Mouse (Mus musculus) stomach, postnatal 0 days (tissue): Measurements from ENCODE around the gene Sds. TPM values are rescaled to one million over a fixed set of nuclear protein-coding genes. Genes with fewer than 3 reads are reported as not detected.

Experiments
- ATAC-seq: fragments of 200-750 bp; cut with Nextera tagmentation; 2 replicates; pipeline ENCODE4 v1.8.0; 2017; ENCODE audit not compliant: low FRiP score, low TSS enrichment
- DNase-seq: peaks from one replicate; pipeline ENCODE4 v3.0.0-alpha.2; 2016; ENCODE audit warnings: low spot score
- H3K27ac ChIP-seq: fragments of 300-500 bp; sonication (generic); replicated peaks from 2 replicates; pipeline ENCODE4 v1.5.1; 2014; ENCODE audit warnings: mild to moderate bottlenecking, control low read depth
- H3K27me3 ChIP-seq: fragments of 300-500 bp; sonication (generic); 2 replicates; pipeline ENCODE4 v1.6.1; 2014; ENCODE audit warnings: low read length; ENCODE audit not compliant: control insufficient read depth, insufficient read depth
- H3K36me3 ChIP-seq: fragments of 300-500 bp; sonication (generic); 2 replicates; pipeline ENCODE4 v1.6.1; 2014; ENCODE audit warnings: low read length, mixed read lengths; ENCODE audit not compliant: control insufficient read depth, insufficient read depth
- H3K4me1 ChIP-seq: fragments of 300-500 bp; sonication (generic); replicated peaks from 2 replicates; pipeline ENCODE4 v1.6.1; 2014; ENCODE audit warnings: antibody characterized with exemption; ENCODE audit not compliant: control insufficient read depth, insufficient read depth
- H3K4me2 ChIP-seq: fragments of 300-500 bp; sonication (generic); replicated peaks from 2 replicates; pipeline ENCODE4 v1.6.1; 2014; ENCODE audit warnings: low read depth, mild to moderate bottlenecking, control low read depth, moderate library complexity
- H3K4me3 ChIP-seq: fragments of 300-500 bp; sonication (generic); 2 replicates; pipeline ENCODE4 v1.5.1; 2014; ENCODE audit warnings: low read depth, low read length, control low read depth
- H3K9ac ChIP-seq: fragments of 300-500 bp; sonication (generic); 2 replicates; pipeline ENCODE4 v1.6.1; 2014; ENCODE audit warnings: mild to moderate bottlenecking, low read length, control low read depth, mixed read lengths
- H3K9me3 ChIP-seq: fragments of 300-500 bp; sonication (generic); 2 replicates; pipeline ENCODE4 v1.6.1; 2016; ENCODE audit warnings: low read length; ENCODE audit not compliant: control insufficient read depth
- CTCF ChIP-seq: IDR thresholded peaks from 2 replicates; pipeline ENCODE4 v1.5.1; 2016; ENCODE audit warnings: antibody characterized with exemption, low read depth, mild to moderate bottlenecking, moderate library complexity
- EP300 ChIP-seq: optimal IDR thresholded peaks from 2 replicates; pipeline ENCODE3; 2016; ENCODE audit warnings: antibody characterized with exemption
- WGBS: fragments of 180-500 bp; shearing (Covaris S2); extraction: QIAGEN DNeasy Blood & Tissue Kit; methylation state at CpG from one replicate; pipeline ENCODE4 v1.1.7; 2014; 5-methylcytosine and 5-hydroxymethylcytosine counted together
- polyA plus RNA-seq: library from polyadenylated mRNA; unstranded; fragments of >200 nt; fragmentation: Nextera tagmentation; extraction: Ambion mirVana; gene quantifications from 2 replicates; pipeline ENCODE4 v1.2.1, GENCODE M21; 2015

Gene Sds
- polyA plus RNA-seq, 1 experiment from 2014 or later: not detected

DNA sequence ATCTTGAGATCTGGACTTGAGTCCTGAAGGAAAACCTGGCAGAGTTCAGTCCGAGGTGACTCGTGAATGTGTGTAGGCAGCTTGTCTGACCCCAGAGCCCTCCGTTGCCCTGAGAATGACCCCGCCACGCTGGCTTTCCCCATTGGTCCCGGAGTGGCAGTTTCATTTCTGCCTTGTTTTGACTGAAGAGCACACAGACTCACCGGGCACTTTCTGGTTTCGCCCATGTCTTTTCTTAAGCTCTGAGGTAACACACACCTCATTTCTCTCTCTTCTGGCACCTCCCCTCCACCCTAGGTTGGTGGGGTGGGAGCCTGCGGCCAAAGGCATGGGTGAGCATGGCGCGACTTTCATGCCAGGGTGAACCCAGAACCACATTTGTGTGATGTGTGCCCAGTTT lies 50.0 kb downstream of the Sds start:
- no peak overlapping the region for H3K4me2 ChIP-seq
- no peaks in the 10 kb centered on the region for H3K4me1 ChIP-seq
- H3K36me3 ChIP-seq: peaks cover 2% of the 10 kb centered on the region; the same call in 1 of the 2 replicates
- no peak overlapping the region for H3K9ac ChIP-seq
- no peak overlapping the region for H3K4me3 ChIP-seq
- no peak overlapping the region for H3K27ac ChIP-seq
- TF ChIP-seq EP300 (no peak), CTCF (no peak)
- 62% methylated on average over 11 of the region's 11 CpGs for WGBS
- no peaks in the 10 kb centered on the region for H3K9me3 ChIP-seq
- DNase-seq: no peak
- ATAC-seq: no peak
- no peaks in the 10 kb centered on the region for H3K27me3 ChIP-seq

GRCm38 (mm10) chr5:120527296-120527964 lies 51.1 kb downstream of the Sds start:
- Histone ChIP-seq H3K4me3 (no peak overlapping the region), H3K27me3 (no peaks in the 10 kb centered on the region), H3K36me3 (0 out of 2 replicates have a peak, but pooled peaks cover 2% of the 10 kb centered on the region), H3K4me1 (no peaks in the 10 kb centered on the region), H3K27ac (no peak overlapping the region), H3K4me2 (no peak overlapping the region), H3K9me3 (no peaks in the 10 kb centered on the region), H3K9ac (no peak overlapping the region)
- ATAC-seq (no peak), DNase-seq (no peak)
- TF ChIP-seq EP300: no peak
- TF ChIP-seq CTCF: no peak
- 91% methylated on average over 16 of the region's 20 CpGs for WGBS

- Histone ChIP-seq H3K4me3 (no peak overlapping the region), H3K4me1 (no peaks in the 10 kb centered on the region), H3K27me3 (no peaks in the 10 kb centered on the region), H3K36me3 (no peaks in the 10 kb centered on the region), H3K4me2 (no peak overlapping the region), H3K9me3 (no peaks in the 10 kb centered on the region), H3K27ac (no peak overlapping the region), H3K9ac (no peak overlapping the region)
- 69% methylated on average over 8 of the region's 8 CpGs for WGBS
- TF ChIP-seq EP300: no peak
- TF ChIP-seq CTCF: no peak
- no peak for DNase-seq
- no peak for ATAC-seq
These were observed 55.3 kb downstream of the Sds start for GRCm38 (mm10) chr5:120531631-120532030.

Other genes starting within 250 kb of the Sds start
- 0.16 and 0.18 TPM in 2 replicates for gene Lhx5, start 44.8 kb upstream of the Sds start, polyA plus RNA-seq
- gene Sdsl, start 3.7 kb upstream of the Sds start, polyA plus RNA-seq: 16.2 and 16.8 TPM in 2 replicates
- 42.6 and 45.9 TPM in 2 replicates for gene Plbd2, start 27.1 kb downstream of the Sds start, polyA plus RNA-seq
- 4.9 and 5.2 TPM in 2 replicates for gene Slc8b1, start 34.6 kb downstream of the Sds start, polyA plus RNA-seq
- gene Tpcn1, start 112.1 kb downstream of the Sds start, polyA plus RNA-seq: 12.7 and 13.9 TPM in 2 replicates
- 0.25 and 0.36 TPM in 2 replicates for gene Iqcd, start 112.5 kb downstream of the Sds start, polyA plus RNA-seq
- 12.1 TPM in 2 replicates for gene Rita1, start 136.1 kb downstream of the Sds start, polyA plus RNA-seq
- gene Ddx54, start 136.2 kb downstream of the Sds start, polyA plus RNA-seq: 22.5 and 23.0 TPM in 2 replicates
- gene Cfap73, start 157.7 kb downstream of the Sds start, polyA plus RNA-seq: 0.10 TPM in 1 of 2 replicates, not detected in the other
- 0.08 and 0.44 TPM in 2 replicates for gene Rasal1, start 172.3 kb downstream of the Sds start, polyA plus RNA-seq
- 2.0 and 3.1 TPM in 2 replicates for gene Dtx1, start 235.4 kb downstream of the Sds start, polyA plus RNA-seq